Mouse (Mus musculus) small intestine, adult 10 weeks (tissue): ENCODE measurements around the gene Slc38a1. TPM values are rescaled to one million over a fixed set of nuclear protein-coding genes. Genes with fewer than 3 reads are reported as not detected.

ENCODE experiments used
- polyA plus RNA-seq: library from polyadenylated mRNA; stranded (reverse); fragments of 350-450 nt; fragmentation: Illumina TruSeq; extraction: RNeasy Lipid Tissue Mini Kit (QIAGEN cat#74804); gene quantifications from one replicate; pipeline ENCODE4 v1.2.3, GENCODE M21; 2014; ENCODE audit warnings: low replicate concordance

Slc38a1 gene
- polyA plus RNA-seq: 23.8 TPM

GRCm38 (mm10) chr15:96642436-96643405 lies at the start of gene Slc38a1:
TSS of gene Slc38a1 (minus strand) at chr15:96642913.

Other genes starting within 250 kb of the Slc38a1 start
- 77.0 TPM for gene Scaf11, start 182.1 kb downstream of the Slc38a1 start, polyA plus RNA-seq
- 84.1 TPM for gene Slc38a2, start 56.8 kb upstream of the Slc38a1 start, polyA plus RNA-seq